Mouse (Mus musculus) liver, postnatal 0 days (tissue): ENCODE measurements at regions not wholly inside any gene's neighbourhood (a gene's known extent, or its start where the extent isn't known, plus 50 kb on each side); places are given as distances from the start of the nearest gene placed in this dataset.

Source experiments
- CTCF ChIP-seq: sonication (generic); IDR thresholded peaks from 2 replicates; pipeline ENCODE4 v1.5.1; 2016; ENCODE audit warnings: antibody characterized with exemption, low read depth
- EP300 ChIP-seq: IDR thresholded peaks from 2 replicates; pipeline ENCODE4 v1.6.1; 2016; ENCODE audit warnings: antibody characterized with exemption, low read depth, mild to moderate bottlenecking

GRCm38 (mm10) chr3:118494611-118495010, 67.3 kb upstream of the Dpyd start:
- TF ChIP-seq CTCF (no peak), EP300 (no peak)
